Mouse (Mus musculus): ENCODE measurements at regions not wholly inside any gene's neighbourhood (a gene's known extent, or its start where the extent isn't known, plus 50 kb on each side); places are given as distances from the start of the nearest gene placed in this dataset.

- Histone ChIP-seq H3K9me3 (no peaks in the 10 kb centered on the region), H3K4me1 (peaks cover 4% of the 10 kb centered on the region; the same call in 1 of the 2 replicates), H3K27me3 (replicated peaks) (peaks cover 10% of the 10 kb centered on the region), H3K36me3 (replicated peaks; ENCODE audit: low read length) (no peaks in the 10 kb centered on the region), H3K4me3 (replicated peaks) (no peak overlapping the region)
- TF ChIP-seq GATA1 (IDR thresholded peaks at IDR 0.05; ENCODE audit: borderline replicate concordance, low read length) = no peak
- no peak for TF ChIP-seq FLI1 (IDR thresholded peaks at IDR 0.05; ENCODE audit: low read length)
These were observed 116.3 kb upstream of the Mrps22 start for GRCm38 (mm10) chr9:98717701-98718270.

GRCm38 (mm10) chr9:98714661-98715060, 113.2 kb upstream of the Mrps22 start:
- Histone ChIP-seq H3K27me3 (replicated peaks) (peaks cover 10% of the 10 kb centered on the region), H3K4me3 (replicated peaks) (no peak overlapping the region), H3K9me3 (no peaks in the 10 kb centered on the region), H3K4me1 (peaks cover 4% of the 10 kb centered on the region; the same call in 1 of the 2 replicates), H3K36me3 (replicated peaks; ENCODE audit: low read length) (no peaks in the 10 kb centered on the region)
- no peak for TF ChIP-seq FLI1 (IDR thresholded peaks at IDR 0.05; ENCODE audit: low read length)

- H3K9me3 ChIP-seq = no peaks in the 10 kb centered on the region
- peaks cover 16% of the 10 kb centered on the region for H3K27me3 ChIP-seq (replicated peaks)
- no peaks in the 10 kb centered on the region for H3K36me3 ChIP-seq (replicated peaks; ENCODE audit: low read length)
- H3K4me1 ChIP-seq = no peaks in the 10 kb centered on the region; the same call in 1 of the 2 replicates
- peak overlapping the region; percentile 70 for H3K4me3 ChIP-seq (replicated peaks)
- TF ChIP-seq FLI1 (IDR thresholded peaks at IDR 0.05; ENCODE audit: low read length) (no peak), GATA1 (IDR thresholded peaks at IDR 0.05; ENCODE audit: borderline replicate concordance, low read length) (no peak)
These were observed 111.4 kb upstream of the Mrps22 start for GRCm38 (mm10) chr9:98712826-98713225.

- Histone ChIP-seq H3K27me3 (replicated peaks) (peaks cover 16% of the 10 kb centered on the region), H3K4me1 (no peaks in the 10 kb centered on the region; the same call in 1 of the 2 replicates), H3K9me3 (no peaks in the 10 kb centered on the region), H3K36me3 (replicated peaks; ENCODE audit: low read length) (no peaks in the 10 kb centered on the region), H3K4me3 (replicated peaks) (no peak overlapping the region)
- TF ChIP-seq FLI1 (IDR thresholded peaks at IDR 0.05; ENCODE audit: low read length) = no peak
- TF ChIP-seq GATA1 (IDR thresholded peaks at IDR 0.05; ENCODE audit: borderline replicate concordance, low read length) = no peak
These were observed 110.6 kb upstream of the Mrps22 start for GRCm38 (mm10) chr9:98712023-98712563.

- Histone ChIP-seq H3K9me3 (no peaks in the 10 kb centered on the region), H3K27me3 (replicated peaks) (peaks cover 16% of the 10 kb centered on the region), H3K36me3 (replicated peaks; ENCODE audit: low read length) (no peaks in the 10 kb centered on the region), H3K4me3 (replicated peaks) (no peak overlapping the region), H3K4me1 (no peaks in the 10 kb centered on the region; the same call in 1 of the 2 replicates)
- TF ChIP-seq FLI1 (IDR thresholded peaks at IDR 0.05; ENCODE audit: low read length) (no peak), GATA1 (IDR thresholded peaks at IDR 0.05; ENCODE audit: borderline replicate concordance, low read length) (no peak)
These were observed 108.8 kb upstream of the Mrps22 start for GRCm38 (mm10) chr9:98710155-98710710.

GRCm38 (mm10) chr9:98708001-98708680, 106.7 kb upstream of the Mrps22 start:
- H3K4me1 ChIP-seq = no peaks in the 10 kb centered on the region; the same call in 1 of the 2 replicates
- no peak for TF ChIP-seq FLI1 (IDR thresholded peaks at IDR 0.05; ENCODE audit: low read length)
- no peak for TF ChIP-seq GATA1 (IDR thresholded peaks at IDR 0.05; ENCODE audit: borderline replicate concordance, low read length)
- peaks cover 18% of the 10 kb centered on the region for H3K27me3 ChIP-seq (replicated peaks)
- H3K36me3 ChIP-seq (replicated peaks; ENCODE audit: low read length) = no peaks in the 10 kb centered on the region
- H3K4me3 ChIP-seq (replicated peaks) = no peak overlapping the region
- H3K9me3 ChIP-seq = no peaks in the 10 kb centered on the region

- H3K27me3 ChIP-seq (replicated peaks) = peaks cover 18% of the 10 kb centered on the region
- no peaks in the 10 kb centered on the region; the same call in 1 of the 2 replicates for H3K4me1 ChIP-seq
- H3K4me3 ChIP-seq (replicated peaks) = no peak overlapping the region
- no peaks in the 10 kb centered on the region for H3K36me3 ChIP-seq (replicated peaks; ENCODE audit: low read length)
- H3K9me3 ChIP-seq = no peaks in the 10 kb centered on the region
- no peak for TF ChIP-seq GATA1 (IDR thresholded peaks at IDR 0.05; ENCODE audit: borderline replicate concordance, low read length)
These were observed 106.0 kb upstream of the Mrps22 start for GRCm38 (mm10) chr9:98707491-98707890.

- Histone ChIP-seq H3K36me3 (replicated peaks; ENCODE audit: low read length) (no peaks in the 10 kb centered on the region), H3K9me3 (no peaks in the 10 kb centered on the region), H3K4me3 (replicated peaks) (no peak overlapping the region), H3K27me3 (replicated peaks) (peaks cover 22% of the 10 kb centered on the region), H3K4me1 (no peaks in the 10 kb centered on the region)
- TF ChIP-seq GATA1 (IDR thresholded peaks at IDR 0.05; ENCODE audit: borderline replicate concordance, low read length) (no peak), FLI1 (IDR thresholded peaks at IDR 0.05; ENCODE audit: low read length) (no peak)
These were observed 102.7 kb upstream of the Mrps22 start for GRCm38 (mm10) chr9:98704131-98704530.

- H3K9me3 ChIP-seq = no peaks in the 10 kb centered on the region
- H3K27me3 ChIP-seq (replicated peaks) = peaks cover 17% of the 10 kb centered on the region
- no peaks in the 10 kb centered on the region for H3K36me3 ChIP-seq (replicated peaks; ENCODE audit: low read length)
- H3K4me3 ChIP-seq (replicated peaks) = no peak overlapping the region
- TF ChIP-seq GATA1 (IDR thresholded peaks at IDR 0.05; ENCODE audit: borderline replicate concordance, low read length) (no peak), FLI1 (IDR thresholded peaks at IDR 0.05; ENCODE audit: low read length) (no peak)
- no peaks in the 10 kb centered on the region for H3K4me1 ChIP-seq
These were observed 101.9 kb upstream of the Mrps22 start for GRCm38 (mm10) chr9:98703331-98703730.

GRCm38 (mm10) chr9:98700571-98700970, 99.1 kb upstream of the Mrps22 start:
- Histone ChIP-seq H3K27me3 (replicated peaks) (peaks cover 14% of the 10 kb centered on the region), H3K9me3 (no peaks in the 10 kb centered on the region), H3K4me1 (no peaks in the 10 kb centered on the region), H3K36me3 (replicated peaks; ENCODE audit: low read length) (no peaks in the 10 kb centered on the region), H3K4me3 (replicated peaks) (no peak overlapping the region)
- TF ChIP-seq GATA1 (IDR thresholded peaks at IDR 0.05; ENCODE audit: borderline replicate concordance, low read length) (no peak), FLI1 (IDR thresholded peaks at IDR 0.05; ENCODE audit: low read length) (no peak)

All from megakaryocyte, embryonic 14.5 days (primary cell).